Mouse (Mus musculus) lung, adult 2 months (tissue): ENCODE data around the gene Treml4.

ENCODE experiments used
- CTCF ChIP-seq: fragments of 200-500 bp; IDR thresholded peaks from 2 replicates; pipeline ENCODE4 v1.5.1; 2011; ENCODE audit warnings: mild to moderate bottlenecking, low read length, control low read depth; ENCODE audit not compliant: insufficient read depth
- POLR2A ChIP-seq: fragments of 200-500 bp; IDR thresholded peaks from 2 replicates; pipeline ENCODE4 v1.6.1; 2011; ENCODE audit warnings: low read depth, mild to moderate bottlenecking, control low read depth, low read length, borderline replicate concordance; ENCODE audit errors: extremely low read depth

- TF ChIP-seq CTCF (no peak), POLR2A (no peak)
Measured at GRCm38 (mm10) chr17:48215429-48215828, 48.7 kb upstream of the Treml4 start.
